Mouse (Mus musculus): ENCODE data around the gene Rbfox2. TPM values are rescaled to one million over a fixed set of nuclear protein-coding genes. Genes with fewer than 3 reads are reported as not detected.

Gene Rbfox2
- polyA plus RNA-seq, 1 experiment from 2014 or later, result 159 TPM

GRCm38 (mm10) chr15:77239564-77239963 lies 67.2 kb downstream of the Rbfox2 start:
- H3K27ac ChIP-seq, result no peak overlapping the region
- 87% methylated on average over 4 of the region's 4 CpGs for WGBS
- no peak overlapping the region for H3K9ac ChIP-seq
- H3K4me1 ChIP-seq, result peaks cover 18% of the 10 kb centered on the region
- no peak overlapping the region for H3K4me3 ChIP-seq
- no peak overlapping the region for H3K4me2 ChIP-seq (replicated peaks)
- H3K9me3 ChIP-seq, result no peaks in the 10 kb centered on the region
- no peak for ATAC-seq (ENCODE audit: low FRiP score, low read depth)
- H3K36me3 ChIP-seq, result no peaks in the 10 kb centered on the region
- H3K27me3 ChIP-seq (replicated peaks), result no peaks in the 10 kb centered on the region

- Histone ChIP-seq H3K36me3 (no peaks in the 10 kb centered on the region), H3K4me3 (no peak overlapping the region), H3K4me1 (peaks cover 21% of the 10 kb centered on the region), H3K27me3 (replicated peaks) (no peaks in the 10 kb centered on the region), H3K27ac (no peak overlapping the region), H3K9me3 (no peaks in the 10 kb centered on the region), H3K9ac (no peak overlapping the region), H3K4me2 (replicated peaks) (no peak overlapping the region)
- 44% methylated on average over 1 of the region's 1 CpGs for WGBS
- ATAC-seq (ENCODE audit: low FRiP score, low read depth), result no peak
These were observed 69.1 kb downstream of the Rbfox2 start for GRCm38 (mm10) chr15:77237661-77238060.

- no peak overlapping the region for H3K4me2 ChIP-seq (replicated peaks)
- no peaks in the 10 kb centered on the region for H3K36me3 ChIP-seq
- H3K4me3 ChIP-seq, result no peak overlapping the region
- H3K27ac ChIP-seq, result no peak overlapping the region
- 84% methylated on average over 7 of the region's 7 CpGs for WGBS
- no peak for ATAC-seq (ENCODE audit: low FRiP score, low read depth)
- no peak overlapping the region for H3K9ac ChIP-seq
- H3K27me3 ChIP-seq (replicated peaks), result no peaks in the 10 kb centered on the region
- H3K4me1 ChIP-seq, result peaks cover 21% of the 10 kb centered on the region
- H3K9me3 ChIP-seq, result no peaks in the 10 kb centered on the region
These were observed 70.7 kb downstream of the Rbfox2 start for GRCm38 (mm10) chr15:77236055-77236567.

DNA sequence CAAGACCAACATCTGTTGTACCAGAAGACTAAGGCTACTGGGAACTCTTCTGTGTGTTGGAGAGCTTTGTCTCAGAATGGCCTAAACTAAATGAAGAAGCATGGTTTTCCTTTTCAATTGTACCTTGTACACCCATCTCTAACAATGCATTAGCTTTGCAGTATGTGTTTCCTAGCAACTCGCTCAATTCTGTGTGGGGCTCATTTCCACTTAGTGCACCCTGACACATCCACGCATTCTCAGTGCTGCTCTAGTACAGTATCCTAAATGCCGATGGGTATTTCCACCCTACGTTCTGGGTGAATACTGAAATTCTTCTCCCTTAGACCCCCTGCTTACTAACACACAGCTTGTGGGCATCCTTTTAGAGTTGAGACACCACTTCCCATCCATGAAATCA lies 71.3 kb downstream of the Rbfox2 start:
- no peak for ATAC-seq (ENCODE audit: low FRiP score, low read depth)
- WGBS, result 79% methylated on average over 4 of the region's 4 CpGs
- no peak overlapping the region for H3K9ac ChIP-seq
- H3K4me3 ChIP-seq, result no peak overlapping the region
- no peak overlapping the region for H3K27ac ChIP-seq
- H3K4me2 ChIP-seq (replicated peaks), result no peak overlapping the region
- H3K9me3 ChIP-seq, result no peaks in the 10 kb centered on the region
- no peaks in the 10 kb centered on the region for H3K27me3 ChIP-seq (replicated peaks)
- no peaks in the 10 kb centered on the region for H3K36me3 ChIP-seq
- peaks cover 21% of the 10 kb centered on the region for H3K4me1 ChIP-seq

DNA sequence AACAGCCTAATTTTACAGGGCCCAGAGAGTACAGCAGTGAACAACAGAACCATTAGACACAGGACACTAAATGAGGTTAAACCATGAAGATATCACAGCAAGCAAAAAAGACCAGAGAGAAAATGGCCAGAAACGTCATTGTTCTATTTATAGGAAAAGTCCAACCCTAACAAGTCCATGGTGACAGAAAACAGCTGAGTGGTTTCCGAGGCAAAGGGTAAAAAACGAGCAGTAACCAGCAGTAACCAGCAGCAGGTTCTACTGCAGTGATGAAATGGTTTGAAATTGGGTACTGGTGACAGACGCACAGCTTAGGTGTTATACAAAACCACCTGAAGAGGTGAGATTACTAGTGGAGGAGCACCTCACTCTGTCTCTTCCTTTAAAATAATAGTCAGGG lies 72.5 kb downstream of the Rbfox2 start:
- Histone ChIP-seq H3K27me3 (replicated peaks) (no peaks in the 10 kb centered on the region), H3K4me3 (no peak overlapping the region), H3K4me2 (replicated peaks) (no peak overlapping the region), H3K4me1 (peaks cover 21% of the 10 kb centered on the region), H3K27ac (no peak overlapping the region), H3K9ac (no peak overlapping the region), H3K36me3 (no peaks in the 10 kb centered on the region), H3K9me3 (no peaks in the 10 kb centered on the region)
- WGBS, result 67% methylated on average over 4 of the region's 4 CpGs
- no peak for ATAC-seq (ENCODE audit: low FRiP score, low read depth)

GRCm38 (mm10) chr15:77230144-77230543 lies 76.7 kb downstream of the Rbfox2 start:
- no peak overlapping the region for H3K4me2 ChIP-seq (replicated peaks)
- 67% methylated on average over 3 of the region's 3 CpGs for WGBS
- H3K9ac ChIP-seq, result no peak overlapping the region
- H3K27ac ChIP-seq, result no peak overlapping the region
- no peaks in the 10 kb centered on the region for H3K27me3 ChIP-seq (replicated peaks)
- H3K4me3 ChIP-seq, result no peak overlapping the region
- peaks cover 4% of the 10 kb centered on the region; the same call in 1 of the 2 replicates for H3K4me1 ChIP-seq
- H3K9me3 ChIP-seq, result no peaks in the 10 kb centered on the region
- H3K36me3 ChIP-seq, result no peaks in the 10 kb centered on the region
- no peak for ATAC-seq (ENCODE audit: low FRiP score, low read depth)

- no peak for ATAC-seq (ENCODE audit: low FRiP score, low read depth)
- Histone ChIP-seq H3K4me2 (replicated peaks) (no peak overlapping the region), H3K27me3 (replicated peaks) (no peaks in the 10 kb centered on the region), H3K27ac (no peak overlapping the region), H3K4me1 (no peaks in the 10 kb centered on the region), H3K9ac (no peak overlapping the region), H3K4me3 (no peak overlapping the region), H3K36me3 (no peaks in the 10 kb centered on the region), H3K9me3 (no peaks in the 10 kb centered on the region)
- 71% methylated on average over 7 of the region's 7 CpGs for WGBS
These were observed 79.9 kb downstream of the Rbfox2 start for GRCm38 (mm10) chr15:77226831-77227354.

GRCm38 (mm10) chr15:77225858-77226257 lies 80.9 kb downstream of the Rbfox2 start:
- ATAC-seq (ENCODE audit: low FRiP score, low read depth), result 0 out of 2 replicates have a peak, but pooled peaks have one; percentile 33
- Histone ChIP-seq H3K4me2 (replicated peaks) (no peak overlapping the region), H3K27ac (no peak overlapping the region), H3K4me3 (no peak overlapping the region), H3K36me3 (no peaks in the 10 kb centered on the region), H3K9me3 (no peaks in the 10 kb centered on the region), H3K27me3 (replicated peaks) (no peaks in the 10 kb centered on the region), H3K4me1 (no peaks in the 10 kb centered on the region), H3K9ac (no peak overlapping the region)
- WGBS, result 64% methylated on average over 4 of the region's 4 CpGs

- no peak overlapping the region for H3K4me3 ChIP-seq
- H3K4me2 ChIP-seq (replicated peaks), result no peak overlapping the region
- no peaks in the 10 kb centered on the region for H3K27me3 ChIP-seq (replicated peaks)
- no peaks in the 10 kb centered on the region for H3K36me3 ChIP-seq
- no peak for ATAC-seq (ENCODE audit: low FRiP score, low read depth)
- no peaks in the 10 kb centered on the region for H3K4me1 ChIP-seq
- no peaks in the 10 kb centered on the region for H3K9me3 ChIP-seq
- no peak overlapping the region for H3K27ac ChIP-seq
- no peak overlapping the region for H3K9ac ChIP-seq
These were observed 81.5 kb downstream of the Rbfox2 start for GRCm38 (mm10) chr15:77225274-77225673.

DNA sequence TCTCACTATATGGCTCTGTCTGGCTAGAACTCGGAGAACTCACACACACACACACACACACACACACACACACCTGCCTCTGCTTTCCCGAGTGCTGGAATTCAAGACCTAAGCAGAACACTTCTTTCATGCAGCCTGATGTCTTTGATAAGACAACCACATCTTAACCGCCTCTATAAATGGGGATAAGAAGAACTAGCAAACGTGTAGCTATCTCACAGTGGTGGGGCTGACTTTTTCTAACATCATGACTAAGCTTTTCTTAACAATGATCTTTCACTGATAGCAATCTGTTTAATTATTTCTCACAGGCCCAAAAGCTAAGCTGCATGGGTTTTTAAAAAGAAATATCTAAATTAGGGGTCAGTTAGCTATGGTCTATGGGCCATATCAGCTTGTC lies 86.0 kb downstream of the Rbfox2 start:
- Histone ChIP-seq H3K4me1 (peaks cover 17% of the 10 kb centered on the region), H3K27ac (no peak overlapping the region), H3K9me3 (no peaks in the 10 kb centered on the region), H3K36me3 (no peaks in the 10 kb centered on the region), H3K4me2 (replicated peaks) (no peak overlapping the region), H3K27me3 (replicated peaks) (no peaks in the 10 kb centered on the region), H3K4me3 (no peak overlapping the region), H3K9ac (no peak overlapping the region)
- no peak for ATAC-seq (ENCODE audit: low FRiP score, low read depth)
- 84% methylated on average over 4 of the region's 4 CpGs for WGBS

- H3K9me3 ChIP-seq, result no peaks in the 10 kb centered on the region
- H3K27me3 ChIP-seq (replicated peaks), result no peaks in the 10 kb centered on the region
- H3K4me3 ChIP-seq, result no peak overlapping the region
- H3K4me1 ChIP-seq, result peaks cover 24% of the 10 kb centered on the region
- no peak overlapping the region for H3K4me2 ChIP-seq (replicated peaks)
- no peak overlapping the region for H3K9ac ChIP-seq
- H3K27ac ChIP-seq, result no peak overlapping the region
- H3K36me3 ChIP-seq, result no peaks in the 10 kb centered on the region
- ATAC-seq (ENCODE audit: low FRiP score, low read depth), result no peak
These were observed 86.7 kb downstream of the Rbfox2 start for GRCm38 (mm10) chr15:77220137-77220536.

DNA sequence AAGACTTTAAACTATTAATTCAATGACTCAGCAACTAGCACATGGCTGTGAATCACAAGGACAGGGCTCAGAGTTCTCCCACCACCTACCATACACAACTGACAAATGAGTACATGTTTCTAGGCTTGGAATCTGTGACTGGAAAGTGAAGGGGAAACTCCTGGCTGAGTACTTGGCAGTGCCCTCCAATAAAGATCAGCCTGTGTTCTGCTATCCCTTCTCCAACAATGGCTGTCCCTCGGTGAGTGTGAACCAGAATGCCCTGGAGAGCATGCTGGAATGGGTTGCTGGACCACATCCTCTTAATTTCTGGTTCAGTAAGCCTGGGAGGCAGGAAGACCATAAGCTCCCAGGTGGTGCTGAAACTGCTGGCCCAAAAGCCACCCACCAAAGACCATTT lies 87.2 kb downstream of the Rbfox2 start:
- H3K4me1 ChIP-seq, result peaks cover 28% of the 10 kb centered on the region
- H3K9ac ChIP-seq, result no peak overlapping the region
- WGBS, result 80% methylated on average over 1 of the region's 1 CpGs
- H3K36me3 ChIP-seq, result no peaks in the 10 kb centered on the region
- no peaks in the 10 kb centered on the region for H3K9me3 ChIP-seq
- H3K4me3 ChIP-seq, result no peak overlapping the region
- no peaks in the 10 kb centered on the region for H3K27me3 ChIP-seq (replicated peaks)
- no peak for ATAC-seq (ENCODE audit: low FRiP score, low read depth)
- H3K27ac ChIP-seq, result no peak overlapping the region
- no peak overlapping the region for H3K4me2 ChIP-seq (replicated peaks)

- Histone ChIP-seq H3K9me3 (no peaks in the 10 kb centered on the region), H3K27ac (no peak overlapping the region), H3K27me3 (replicated peaks) (no peaks in the 10 kb centered on the region), H3K36me3 (no peaks in the 10 kb centered on the region), H3K4me2 (replicated peaks) (no peak overlapping the region), H3K4me3 (no peak overlapping the region), H3K4me1 (peaks cover 39% of the 10 kb centered on the region), H3K9ac (no peak overlapping the region)
- 95% methylated on average over 3 of the region's 3 CpGs for WGBS
- ATAC-seq (ENCODE audit: low FRiP score, low read depth), result no peak
These were observed 88.8 kb downstream of the Rbfox2 start for GRCm38 (mm10) chr15:77218007-77218406.

Data from neural tube, embryonic 12.5 days (tissue).